Mouse (Mus musculus) hematopoietic stem cell, adult 5-6 weeks (primary cell): ENCODE measurements around the gene Slc18a2. TPM values are rescaled to one million over a fixed set of nuclear protein-coding genes. Genes with fewer than 3 reads are reported as not detected.

Experiments used
- ATAC-seq, 2 experiments: fragments of 125-278 bp in 1 of 2; replicated peaks in 1 of 2; 2 replicates each; pipeline ENCODE4 v1.8.0; 2016 to 2017; ENCODE audit warnings: inconsistent platforms in 2 of 2, mild to moderate bottlenecking in 2 of 2, moderate number of reproducible peaks in 2 of 2, low read depth in 1 of 2, moderate TSS enrichment in 1 of 2; ENCODE audit not compliant: low FRiP score in 2 of 2, poor library complexity in 2 of 2, severe bottlenecking in 2 of 2, insufficient read depth in 1 of 2, low TSS enrichment in 1 of 2
- total RNA-seq: library from RNA; stranded (forward); fragments of 172-1452, 232-1000 nt; gene quantifications from 2 replicates; pipeline ENCODE4 v1.2.3, GENCODE M21; 2017

The Slc18a2 gene
- total RNA-seq, 1 experiment from 2014 or later = 29.2 TPM

DNA sequence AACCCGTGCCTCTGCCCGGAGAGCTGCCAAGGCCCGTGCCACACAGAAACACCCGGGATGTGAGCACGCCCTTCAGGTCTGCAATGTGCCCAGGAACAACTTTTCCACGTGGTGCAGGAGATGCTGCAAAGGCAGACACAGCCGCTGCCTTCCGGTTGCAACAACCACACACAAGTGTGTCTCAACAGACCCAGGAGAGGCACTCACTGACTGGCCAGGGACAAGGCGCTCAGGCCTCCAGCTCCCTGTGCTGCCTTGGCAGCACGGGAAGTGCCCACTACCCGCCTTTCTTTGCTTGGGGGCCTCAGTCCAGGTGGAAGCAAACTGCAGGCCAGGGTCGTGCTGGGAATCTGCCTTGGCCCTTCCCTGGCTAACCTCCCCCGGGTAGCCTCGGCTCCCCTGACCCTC, 83.6 kb downstream of the Slc18a2 start:
- ATAC-seq = peak; percentile 55 to 57; a peak in 3 of 4 replicates

DNA sequence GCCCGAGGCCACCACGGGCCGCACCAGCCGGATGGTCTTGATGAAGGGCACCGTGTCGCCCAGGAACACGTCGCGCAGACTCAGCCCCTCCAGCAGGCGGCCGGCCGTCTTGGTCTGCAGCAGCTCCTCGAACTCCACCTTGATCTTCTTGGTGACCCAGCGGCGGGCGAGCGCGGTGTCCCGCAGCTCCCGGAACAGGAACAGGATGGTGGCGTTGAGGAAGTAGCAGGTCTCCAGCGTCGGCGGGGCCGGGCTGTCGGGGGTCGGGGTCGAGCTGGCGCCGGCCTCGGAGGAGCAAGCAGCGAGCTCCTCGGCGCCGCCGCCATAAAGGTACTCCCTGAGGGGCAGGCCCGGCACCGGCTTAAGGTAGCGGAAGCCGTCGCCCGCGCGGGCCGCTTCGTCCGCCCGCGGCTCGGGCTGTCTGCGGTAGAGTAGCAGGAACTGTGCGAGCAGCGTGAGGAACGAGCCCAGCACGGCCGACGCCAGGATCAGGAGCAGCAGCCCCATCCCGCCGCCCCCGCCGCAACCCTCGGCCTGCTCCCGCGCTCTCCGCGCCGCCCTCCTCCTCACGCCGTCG, 84.5 kb downstream of the Slc18a2 start:
- ATAC-seq = peak; percentile 34 to 72; a peak in 3 of 4 replicates

Other genes starting within 250 kb of the Slc18a2 start
- gene Shtn1, start 184.8 kb upstream of the Slc18a2 start, total RNA-seq = 3.1 and 4.1 TPM in 2 replicates
- gene Vax1, start 90.8 kb upstream of the Slc18a2 start, total RNA-seq = not detected in 2 replicates
- not detected in 2 replicates for gene Kcnk18, start 41.7 kb upstream of the Slc18a2 start, total RNA-seq
- 623 and 738 TPM in 2 replicates for gene Rps12-ps3, start 61.4 kb downstream of the Slc18a2 start, total RNA-seq
- gene Pdzd8, start 84.9 kb downstream of the Slc18a2 start, total RNA-seq = 50.5 and 65.5 TPM in 2 replicates
- not detected in 2 replicates for gene Emx2, start 197.5 kb downstream of the Slc18a2 start, total RNA-seq